Mouse (Mus musculus) central nervous system, embryonic 11.5 days (tissue): ENCODE data around the gene Gm3285. TPM values are rescaled to one million over a fixed set of nuclear protein-coding genes. Genes with fewer than 3 reads are reported as not detected.

Experiments used
- polyA plus RNA-seq: library from polyadenylated mRNA; depleted of rRNA; stranded (reverse); fragments of >200 nt; gene quantifications from 2 replicates; pipeline ENCODE4 v1.2.3, GENCODE M21; 2012; rRNA removed

The Gm3285 gene
- polyA plus RNA-seq: not detected in 2 replicates

GRCm38 (mm10) chr10:77861675-77862074, at the start of gene Gm3285:
TSS of gene Gm3285 (plus strand) at chr10:77861975.

GRCm38 (mm10) chr10:77814382-77814781, 47.4 kb upstream of the Gm3285 start, which contains the start of gene Gm2696:
TSS of gene Gm2696 (plus strand) at chr10:77814682.

GRCm38 (mm10) chr10:77826951-77827350, 34.8 kb upstream of the Gm3285 start, which contains the start of gene Krtap10-4:
TSS of gene Krtap10-4 (minus strand) at chr10:77827095.

GRCm38 (mm10) chr10:77835647-77836046, 26.1 kb upstream of the Gm3285 start, which contains the start of gene Krtap10-10:
TSS of gene Krtap10-10 (plus strand) at chr10:77835947.

GRCm38 (mm10) chr10:77846503-77846902, 15.3 kb upstream of the Gm3285 start, which contains the start of gene Gm36176:
TSS of gene Gm36176 (plus strand) at chr10:77846803.

GRCm38 (mm10) chr10:77852559-77852958, 9.2 kb upstream of the Gm3285 start, which contains the start of gene Gm10318:
TSS of gene Gm10318 (plus strand) at chr10:77852859.

GRCm38 (mm10) chr10:77902211-77902893, 40.6 kb downstream of the Gm3285 start, which contains the start of gene Lrrc3:
TSS of gene Lrrc3 (minus strand) at chr10:77902536.

Other genes with a start within 250 kb of the Gm3285 start
- gene Ube2g2, start 239.7 kb upstream of the Gm3285 start, polyA plus RNA-seq: 58.8 and 134 TPM in 2 replicates
- gene Tspear, start 175.4 kb upstream of the Gm3285 start, polyA plus RNA-seq: 0.92 and 1.3 TPM in 2 replicates
- not detected in 2 replicates for gene Gm19402, start 171.2 kb upstream of the Gm3285 start, polyA plus RNA-seq
- gene Gm9508, start 164.7 kb upstream of the Gm3285 start, polyA plus RNA-seq: not detected in 2 replicates
- not detected in 2 replicates for gene Gm10272, start 155.3 kb upstream of the Gm3285 start, polyA plus RNA-seq
- not detected in 2 replicates for gene Gm10024, start 150.5 kb upstream of the Gm3285 start, polyA plus RNA-seq
- not detected in 2 replicates for gene Gm10142, start 146.2 kb upstream of the Gm3285 start, polyA plus RNA-seq
- gene Krtap12-1, start 141.4 kb upstream of the Gm3285 start, polyA plus RNA-seq: not detected in 2 replicates
- gene Gm10100, start 135.5 kb upstream of the Gm3285 start, polyA plus RNA-seq: not detected in 2 replicates
- not detected in 2 replicates for gene Gm18596, start 119.3 kb upstream of the Gm3285 start, polyA plus RNA-seq
- gene Gm9736, start 110.6 kb upstream of the Gm3285 start, polyA plus RNA-seq: not detected in 2 replicates
- gene Gm3233, start 102.3 kb upstream of the Gm3285 start, polyA plus RNA-seq: not detected in 2 replicates
- gene Gm3238, start 90.7 kb upstream of the Gm3285 start, polyA plus RNA-seq: not detected in 2 replicates
- gene Gm7138, start 85.0 kb upstream of the Gm3285 start, polyA plus RNA-seq: not detected in 2 replicates
- gene Gm3250, start 79.4 kb upstream of the Gm3285 start, polyA plus RNA-seq: not detected in 2 replicates
- gene Gm7137, start 73.8 kb upstream of the Gm3285 start, polyA plus RNA-seq: not detected in 2 replicates
- gene Gm9639, start 66.9 kb upstream of the Gm3285 start, polyA plus RNA-seq: not detected in 2 replicates
- gene Gm19668, start 62.8 kb upstream of the Gm3285 start, polyA plus RNA-seq: not detected in 2 replicates
- gene Gm9507, start 50.1 kb upstream of the Gm3285 start, polyA plus RNA-seq: 0.08 TPM in 1 of 2 replicates, not detected in the other
- gene Gm2696, start 47.3 kb upstream of the Gm3285 start, polyA plus RNA-seq: not detected in 2 replicates
- not detected in 2 replicates for gene Krtap10-4, start 34.9 kb upstream of the Gm3285 start, polyA plus RNA-seq
- not detected in 2 replicates for gene Krtap10-10, start 26.0 kb upstream of the Gm3285 start, polyA plus RNA-seq
- not detected in 2 replicates for gene Gm36176, start 15.2 kb upstream of the Gm3285 start, polyA plus RNA-seq
- 0.06 TPM in 1 of 2 replicates, not detected in the other for gene Gm10318, start 9.1 kb upstream of the Gm3285 start, polyA plus RNA-seq
- gene Lrrc3, start 40.6 kb downstream of the Gm3285 start, polyA plus RNA-seq: 2.4 and 3.4 TPM in 2 replicates
- gene Trpm2, start 108.6 kb downstream of the Gm3285 start, polyA plus RNA-seq: 0.83 and 1.2 TPM in 2 replicates
- 38.5 and 61.8 TPM in 2 replicates for gene 1810043G02Rik, start 116.5 kb downstream of the Gm3285 start, polyA plus RNA-seq
- gene Pfkl, start 148.1 kb downstream of the Gm3285 start, polyA plus RNA-seq: 104 and 106 TPM in 2 replicates
- gene Dnmt3l, start 180.0 kb downstream of the Gm3285 start, polyA plus RNA-seq: 0.02 TPM in 1 of 2 replicates, not detected in the other
- gene Aire, start 181.6 kb downstream of the Gm3285 start, polyA plus RNA-seq: 1.1 and 1.2 TPM in 2 replicates
- gene Icosl, start 207.3 kb downstream of the Gm3285 start, polyA plus RNA-seq: 1.8 and 3.1 TPM in 2 replicates